Mouse (Mus musculus) T-helper 1 cell (primary cell): Measurements from ENCODE around the gene Dnm3.

Source experiments
- in situ Hi-C: fragments of 300-600 bp; cut with MboI, MseI; formaldehyde crosslinking; loops from one replicate; pipeline ENCODE4 v1.15.1; 2025; ENCODE audit warnings: high pct_unique_total_duplicates

Dnm3 gene

DNA sequence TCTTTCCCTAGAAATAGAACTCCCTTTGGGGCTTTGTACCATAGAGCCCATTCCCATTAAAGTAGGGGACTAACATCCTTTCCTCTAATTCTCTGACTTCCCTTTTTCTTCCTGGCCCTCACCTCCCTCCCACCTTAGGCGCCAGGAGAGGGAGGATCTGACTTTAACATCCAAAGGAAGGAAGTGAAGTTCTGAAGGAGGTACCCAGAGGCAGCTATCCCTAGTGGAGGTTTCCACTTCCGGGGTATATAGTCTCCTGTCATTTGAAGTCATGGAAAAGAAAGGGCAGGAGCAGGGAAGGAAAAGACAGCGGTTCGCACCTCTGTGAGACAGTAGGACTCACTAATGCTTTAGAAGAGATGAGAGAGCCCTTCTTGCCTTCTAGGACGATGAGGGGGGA lies 478.5 kb downstream of the Dnm3 start:
- in situ Hi-C loops: no loop called here

DNA sequence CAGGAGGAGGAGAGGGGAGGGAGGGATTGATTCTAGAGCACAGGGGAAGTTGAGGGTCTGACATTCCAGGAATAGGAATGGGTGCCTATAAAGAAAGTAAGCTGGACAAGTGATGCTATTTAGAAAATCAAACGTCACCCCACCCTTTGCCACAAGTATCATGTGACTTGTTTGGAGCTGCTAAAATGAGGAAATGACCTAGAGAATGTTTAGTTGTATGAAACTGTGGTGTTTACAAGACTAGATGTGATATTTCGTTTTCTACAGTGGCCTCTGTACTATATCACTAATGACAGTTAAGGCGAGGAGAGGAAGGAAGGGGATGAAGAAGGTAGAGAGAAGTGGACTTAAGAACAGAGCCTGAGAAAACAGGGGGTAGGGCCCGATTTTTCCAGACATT lies 479.1 kb downstream of the Dnm3 start:
- in situ Hi-C loops: no loop called here

DNA sequence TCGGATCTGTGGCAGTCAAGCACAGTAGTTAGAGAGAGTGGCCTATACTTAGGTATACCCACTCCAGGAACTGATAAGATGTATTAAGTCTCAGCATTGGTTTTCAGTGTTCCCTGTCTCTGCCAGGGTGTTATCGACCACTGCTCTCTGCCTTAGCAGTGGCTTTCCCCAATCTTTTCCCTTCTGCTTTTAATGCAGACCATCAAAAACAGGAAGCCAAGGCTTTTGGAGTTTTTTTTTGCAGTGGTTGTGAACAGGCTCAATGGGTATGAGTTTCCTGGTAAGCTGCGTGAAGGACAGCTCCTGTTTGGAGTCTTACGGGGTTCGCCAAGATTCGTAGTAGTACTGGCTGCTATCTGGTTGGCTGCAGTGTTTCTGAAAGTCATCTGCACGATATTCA lies 485.4 kb downstream of the Dnm3 start:
- in situ Hi-C loops: no loop called here

DNA sequence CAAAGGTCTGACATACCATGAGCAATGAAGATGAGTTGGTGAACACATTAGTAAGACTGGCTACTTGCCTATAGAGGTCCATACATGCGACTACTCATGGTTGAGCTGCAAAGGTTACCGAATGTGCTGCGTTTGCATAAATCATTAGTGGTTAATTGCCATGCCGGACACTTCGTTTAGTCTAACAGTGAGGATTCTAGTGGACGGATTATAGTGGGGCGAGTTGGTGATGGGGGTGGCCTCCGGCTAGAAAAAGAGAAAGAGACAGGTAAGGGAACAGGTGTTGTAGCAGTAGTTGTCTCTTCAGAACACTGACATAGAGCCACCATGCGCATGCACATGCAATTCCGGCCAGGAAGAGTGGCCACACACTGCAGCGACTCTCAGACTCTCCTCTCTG lies 486.0 kb downstream of the Dnm3 start:
- in situ Hi-C loops: no loop called here

DNA sequence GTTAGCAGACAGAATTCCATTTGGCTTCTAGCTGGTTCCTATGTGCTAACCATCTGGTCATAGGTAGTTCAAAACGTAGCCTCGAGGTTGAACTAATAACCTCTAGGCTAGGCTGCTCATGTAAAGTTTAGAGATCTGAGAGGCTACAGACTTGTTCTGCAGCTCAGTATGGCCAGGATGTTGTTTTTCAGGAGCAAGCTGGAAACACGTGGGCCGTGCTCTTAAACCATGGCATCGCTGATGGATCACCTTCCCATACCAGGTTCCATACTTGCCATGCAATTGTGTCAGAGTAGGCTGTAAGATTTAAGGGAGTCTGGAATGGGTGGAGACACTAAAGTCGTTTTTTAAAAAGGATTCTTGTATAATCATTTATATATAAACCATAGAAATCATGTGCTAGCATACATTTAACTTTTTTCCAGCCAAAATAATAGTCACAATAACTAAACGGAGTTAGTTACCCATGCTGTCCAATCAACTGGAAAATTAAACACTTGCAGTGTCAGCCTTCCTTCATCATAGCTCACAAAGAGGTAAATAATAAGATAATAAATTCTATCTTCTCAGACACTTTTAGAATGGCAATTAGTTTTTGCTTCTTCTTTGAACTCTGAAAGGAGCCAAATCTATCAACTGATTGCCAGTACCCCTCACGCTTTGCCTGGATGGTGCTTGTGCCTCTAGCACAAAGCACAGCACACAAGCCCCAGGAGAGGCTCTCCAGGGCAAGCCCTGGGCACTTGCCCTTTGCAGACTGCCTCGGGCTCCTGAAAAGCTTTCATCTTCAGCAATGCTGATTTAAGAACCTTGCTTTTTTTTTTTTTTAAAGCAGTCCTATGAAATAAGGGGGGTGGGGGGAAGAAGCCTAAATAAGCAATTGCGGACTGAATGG lies 486.9 kb downstream of the Dnm3 start:
- in situ Hi-C loops: no loop called here

DNA sequence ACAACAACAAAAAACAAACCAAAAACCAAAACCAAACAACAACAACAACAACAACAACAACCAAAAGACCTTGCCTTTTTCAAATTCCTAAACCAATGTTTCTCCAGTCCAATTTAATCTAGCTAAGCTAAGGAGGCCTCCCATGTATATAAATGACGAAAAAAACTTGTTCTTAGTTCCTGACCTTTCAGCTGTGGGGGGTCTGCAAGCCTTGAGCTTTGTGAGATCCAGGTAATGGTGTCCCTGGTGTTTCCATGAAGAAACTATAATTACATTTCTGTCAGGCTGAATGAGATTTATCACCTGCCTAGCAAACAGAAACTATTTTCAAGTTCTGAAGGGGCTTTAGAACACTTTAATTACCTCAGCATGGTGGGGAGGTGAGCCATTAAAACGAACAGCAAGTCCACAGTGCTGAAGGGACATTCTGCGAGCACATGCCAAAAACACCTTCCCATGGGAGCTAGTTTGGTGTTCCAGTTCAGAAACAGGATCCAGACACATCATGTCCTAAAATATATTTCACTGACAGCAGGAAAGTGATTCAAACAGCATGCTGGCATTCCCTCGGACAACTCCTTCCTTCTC lies 493.8 kb downstream of the Dnm3 start:
- in situ Hi-C loops: no loop called here

DNA sequence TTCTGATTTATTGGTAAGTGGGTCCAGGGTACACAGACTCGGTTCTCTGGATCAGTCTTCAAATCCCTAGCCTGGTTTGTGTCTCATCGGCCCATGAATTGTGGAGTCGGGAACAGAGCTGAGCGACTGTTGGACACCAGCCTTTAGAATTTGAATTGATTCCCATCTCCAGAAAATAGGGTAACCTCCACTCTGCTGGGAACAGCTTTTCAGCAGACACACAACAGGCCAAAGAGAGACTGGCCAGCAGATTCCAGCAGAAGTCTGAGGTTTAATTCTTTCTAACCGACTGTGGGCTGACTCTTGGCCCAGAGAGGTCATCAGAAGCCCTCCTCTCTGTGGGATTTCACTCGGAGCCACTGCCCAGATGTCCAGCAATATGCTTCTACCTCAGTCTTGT lies 494.4 kb downstream of the Dnm3 start:
- in situ Hi-C loops: no loop called here

DNA sequence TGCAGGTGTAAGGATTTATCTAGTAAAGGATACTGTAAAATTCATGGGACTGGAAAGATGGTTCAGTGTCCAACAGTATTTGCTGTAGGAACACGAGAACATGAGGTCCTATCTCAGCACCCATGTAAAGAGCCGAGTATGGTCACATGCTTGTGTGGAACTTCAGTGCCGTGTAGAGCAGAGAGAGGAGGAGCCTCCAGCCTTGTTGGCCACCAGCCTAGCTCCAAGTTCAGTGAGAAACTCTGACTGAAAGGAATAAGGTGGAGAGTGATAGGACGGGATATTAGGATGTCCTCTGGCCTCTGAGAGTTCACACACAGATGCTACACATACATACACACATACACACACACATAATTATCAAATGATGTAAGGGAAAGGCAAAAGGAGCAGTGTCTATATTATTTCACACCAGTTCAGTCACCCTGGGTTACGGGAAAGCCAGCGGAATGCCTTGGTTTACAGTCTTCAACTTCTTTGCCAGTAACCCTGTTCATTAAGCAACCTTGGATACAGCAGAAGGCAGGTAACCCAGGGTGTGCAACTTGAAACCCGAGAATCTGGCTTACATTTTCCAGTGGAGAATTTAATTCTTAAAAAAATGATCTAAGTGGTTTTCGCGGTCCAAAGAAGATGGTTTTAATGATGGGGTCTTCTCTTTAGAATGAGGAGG lies 497.1 kb downstream of the Dnm3 start:
- in situ Hi-C loops: no loop called here

DNA sequence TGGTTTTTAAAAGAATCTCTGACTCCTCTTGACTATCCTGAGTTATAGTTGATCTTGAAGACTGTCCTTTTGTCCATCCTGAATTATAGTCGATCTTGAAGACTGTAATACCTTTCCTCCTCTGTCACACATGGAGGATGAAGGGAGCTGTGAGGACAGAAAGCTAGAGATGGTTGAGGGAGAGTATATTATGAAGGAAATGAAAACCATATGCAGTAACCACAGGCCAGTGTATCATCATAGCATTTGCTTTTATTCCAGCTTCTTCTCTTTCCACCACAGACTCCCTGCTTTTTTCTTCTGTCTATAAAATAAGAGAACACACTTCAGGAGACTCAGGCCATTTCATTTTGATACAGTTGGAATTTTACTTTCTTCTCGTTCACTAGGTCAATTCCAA lies 497.8 kb downstream of the Dnm3 start:
- in situ Hi-C loops: no loop called here

DNA sequence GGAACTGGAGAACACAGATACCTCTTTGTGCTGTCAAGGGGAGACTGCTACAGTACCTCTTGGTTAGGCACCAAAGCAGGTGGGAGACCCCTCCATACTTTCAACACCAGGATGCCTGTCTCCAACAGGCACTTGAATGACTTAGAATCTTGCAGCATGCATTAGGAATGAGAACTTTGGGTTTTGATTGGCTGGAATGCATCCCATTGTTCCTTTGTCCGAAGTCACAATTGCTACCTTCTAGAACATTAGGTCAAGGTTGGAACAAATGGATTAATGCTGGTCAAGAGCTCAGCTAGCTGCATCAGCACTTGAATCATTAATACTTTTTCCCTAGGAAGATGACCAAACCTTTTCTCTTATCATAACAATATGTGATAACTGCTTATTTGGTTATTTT lies 498.3 kb downstream of the Dnm3 start, which contains the start of gene 4930558K02Rik:
4930558K02Rik (minus strand) TSS at position 101 of the 400 bp plus-strand sequence.
- in situ Hi-C loops: loop anchor here (10.0 kb wide), 1 partner anchor 585 kb away; the partner anchor contains the start of gene Tnfsf4

DNA sequence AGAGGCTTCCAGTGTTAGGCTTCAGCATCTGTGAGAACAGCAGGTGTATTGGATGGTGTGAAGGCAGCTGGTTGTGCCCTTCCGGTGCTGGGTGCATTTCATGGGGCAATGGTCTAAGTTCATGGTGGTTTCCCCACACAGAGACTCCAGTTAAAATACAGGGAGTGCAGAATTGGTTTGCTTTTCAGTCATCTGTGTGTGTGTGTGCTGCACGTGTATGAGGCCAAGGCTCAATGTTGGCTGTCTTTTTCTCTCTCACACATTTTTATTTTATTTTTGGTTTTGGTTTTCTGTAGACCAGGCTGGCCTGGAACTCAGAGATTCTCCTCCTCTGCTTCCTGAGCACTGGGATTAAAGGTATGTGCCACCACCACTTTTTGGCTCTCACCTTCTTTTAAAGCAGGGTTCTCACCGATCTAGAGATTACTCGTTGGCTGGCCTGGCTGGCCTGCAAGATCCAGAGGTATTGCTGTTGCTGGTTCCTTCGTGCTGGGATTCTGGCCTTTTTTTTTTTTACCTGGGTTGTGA lies 499.6 kb downstream of the Dnm3 start:
- in situ Hi-C loops: loop anchor here (10.0 kb wide), 1 partner anchor 583 kb away; the partner anchor contains the start of gene Tnfsf4

DNA sequence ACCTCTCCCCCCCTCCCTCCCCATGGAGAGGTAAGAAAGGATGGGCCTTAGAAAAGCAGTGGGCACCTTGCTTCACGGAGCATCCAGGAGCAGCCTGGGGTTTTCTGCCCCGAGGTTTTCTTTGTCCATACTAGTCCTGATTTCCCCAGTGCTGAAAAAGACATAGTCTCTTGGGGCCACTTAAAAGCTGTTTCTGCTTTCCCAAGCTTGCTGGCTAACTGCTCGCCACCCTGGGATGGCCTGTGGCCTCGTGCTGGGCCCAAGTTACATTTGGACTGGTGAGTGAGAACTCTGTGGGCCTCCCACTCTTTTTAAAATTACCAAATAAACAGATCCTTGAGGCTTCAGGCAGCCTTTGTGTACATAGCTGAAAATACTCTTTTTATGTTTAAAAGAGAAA lies 500.5 kb downstream of the Dnm3 start:
- in situ Hi-C loops: loop anchor here (10.0 kb wide), 1 partner anchor 583 kb away; the partner anchor contains the start of gene Tnfsf4

DNA sequence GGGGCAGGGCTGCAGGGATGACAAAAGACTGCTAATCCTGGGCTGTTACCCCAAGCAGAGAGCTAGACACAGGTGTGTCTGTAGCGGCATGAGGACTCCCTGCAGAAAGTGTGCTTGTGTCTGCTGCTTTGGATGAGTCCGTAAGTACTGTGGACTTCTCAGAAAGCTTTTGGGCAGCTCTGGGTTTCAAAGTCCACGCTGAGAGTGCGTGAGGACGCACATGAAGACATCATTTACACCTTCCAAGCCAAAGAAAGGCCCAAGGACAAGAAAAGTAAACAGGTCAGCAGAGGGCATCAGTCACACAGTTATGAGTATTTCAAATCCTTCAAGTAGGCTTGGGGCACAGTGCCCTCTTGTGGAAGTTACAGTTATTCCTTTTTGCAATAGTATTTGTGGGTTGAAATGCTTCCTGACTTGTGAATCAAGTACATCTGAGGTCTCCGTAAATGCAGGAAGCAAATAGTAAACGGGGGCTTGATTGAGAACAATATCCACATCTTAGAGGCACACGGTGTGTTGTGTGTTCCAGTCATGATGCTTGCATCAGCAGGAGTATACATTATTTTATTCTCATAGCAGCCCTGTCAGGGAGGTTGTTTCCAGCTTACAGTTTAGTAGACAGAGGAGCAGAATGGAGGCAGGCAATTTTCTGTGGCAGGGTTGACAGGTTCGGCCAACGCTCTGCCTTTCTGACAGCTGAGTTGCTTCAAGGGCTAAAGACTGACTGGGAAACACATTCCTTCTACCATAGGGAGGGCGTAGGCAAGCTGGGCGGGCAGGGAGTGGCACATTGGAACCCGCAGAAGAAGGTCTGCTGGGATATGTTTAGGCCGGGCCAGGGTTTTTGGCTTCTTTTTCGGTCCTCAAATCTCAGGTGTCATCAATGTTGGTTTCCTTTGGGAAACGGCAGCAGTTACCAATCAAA lies 501.3 kb downstream of the Dnm3 start:
- in situ Hi-C loops: loop anchor here (10.0 kb wide), 1 partner anchor 582 kb away; the partner anchor contains the start of gene Tnfsf4

DNA sequence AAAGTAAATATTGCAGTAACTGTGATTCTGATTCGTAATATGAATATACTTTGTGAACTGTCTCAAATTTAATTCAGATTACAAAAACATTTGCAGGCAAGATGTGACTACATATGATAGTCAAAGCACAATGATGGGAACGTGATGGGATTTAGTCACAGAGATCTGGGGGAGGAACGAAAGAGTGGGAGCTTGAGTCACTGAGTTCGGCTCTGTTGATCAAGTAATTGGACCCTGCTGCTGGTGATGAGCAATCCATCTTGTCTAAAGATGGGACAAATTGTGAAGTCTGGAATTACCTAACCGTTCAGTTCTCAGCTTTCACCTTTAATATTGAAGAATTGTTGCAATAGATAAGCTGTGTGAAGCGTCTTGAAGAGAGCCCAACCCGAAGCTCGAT lies 505.6 kb downstream of the Dnm3 start:
- in situ Hi-C loops: loop anchor here (5.0 to 10.0 kb wide), 2 partner anchors 225 to 577 kb away; partner anchors contain the start of gene Tnfsf4

DNA sequence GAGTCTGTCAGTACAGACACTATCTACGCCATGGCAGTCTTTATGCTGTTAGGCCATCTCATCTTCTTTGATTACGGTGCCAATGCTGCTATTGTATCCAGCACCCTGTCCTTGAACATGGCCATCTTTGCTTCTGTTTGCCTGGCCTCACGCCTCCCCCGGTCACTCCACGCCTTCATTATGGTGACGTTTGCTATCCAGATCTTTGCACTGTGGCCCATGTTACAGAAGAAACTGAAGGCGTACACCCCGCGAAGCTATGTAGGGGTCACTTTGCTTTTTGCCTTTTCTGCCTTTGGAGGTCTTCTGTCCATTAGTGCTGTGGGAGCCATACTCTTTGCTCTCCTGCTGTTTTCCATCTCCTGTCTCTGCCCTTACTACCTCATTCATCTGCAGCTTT lies 507.0 kb downstream of the Dnm3 start:
- in situ Hi-C loops: loop anchor here (5.0 to 10.0 kb wide), 2 partner anchors 224 to 576 kb away; partner anchors contain the start of gene Tnfsf4

DNA sequence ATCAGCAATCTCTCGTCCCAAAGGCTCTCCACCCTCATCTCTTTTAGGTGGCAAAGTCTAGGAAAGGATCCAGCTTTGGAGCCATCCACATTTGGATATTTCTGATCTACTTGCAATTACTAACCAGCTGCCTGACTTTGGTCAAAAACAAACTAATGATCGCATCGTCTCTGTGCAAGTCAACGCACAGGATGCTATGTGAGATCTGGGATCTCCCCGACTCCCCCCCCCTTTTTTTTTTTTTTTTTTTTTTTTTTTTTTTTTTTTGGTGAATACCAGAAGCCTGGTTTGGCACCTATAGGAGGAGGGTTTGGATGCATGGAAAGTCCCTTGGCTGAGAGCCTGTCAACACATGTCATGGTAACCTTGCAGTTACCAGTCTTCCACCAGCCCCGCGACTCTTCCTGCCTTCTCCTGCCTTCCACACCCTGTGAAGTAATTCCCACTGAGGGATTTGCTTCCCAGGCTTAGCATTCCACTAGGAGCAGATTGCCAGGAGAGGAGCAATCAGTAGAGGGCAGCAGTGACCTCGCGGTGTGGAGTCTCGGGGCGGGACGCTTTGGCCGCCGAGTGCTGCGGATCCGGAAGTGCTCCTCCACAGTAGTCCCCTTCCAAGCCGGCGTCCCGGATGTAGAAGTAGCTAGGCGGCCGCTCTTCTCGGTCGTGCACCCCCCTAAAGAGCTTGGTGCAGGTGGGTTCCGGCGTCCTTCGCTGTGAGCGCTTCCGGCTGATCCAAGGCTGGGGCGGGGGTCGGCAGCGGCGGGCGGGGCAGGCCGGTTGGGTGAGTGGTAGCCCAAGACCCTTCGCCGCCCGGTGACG lies 509.0 kb downstream of the Dnm3 start, which contains the start of gene Pigc:
Pigc (plus strand) TSS at position 598 of the 819 bp plus-strand sequence.
- in situ Hi-C loops: no loop called here

DNA sequence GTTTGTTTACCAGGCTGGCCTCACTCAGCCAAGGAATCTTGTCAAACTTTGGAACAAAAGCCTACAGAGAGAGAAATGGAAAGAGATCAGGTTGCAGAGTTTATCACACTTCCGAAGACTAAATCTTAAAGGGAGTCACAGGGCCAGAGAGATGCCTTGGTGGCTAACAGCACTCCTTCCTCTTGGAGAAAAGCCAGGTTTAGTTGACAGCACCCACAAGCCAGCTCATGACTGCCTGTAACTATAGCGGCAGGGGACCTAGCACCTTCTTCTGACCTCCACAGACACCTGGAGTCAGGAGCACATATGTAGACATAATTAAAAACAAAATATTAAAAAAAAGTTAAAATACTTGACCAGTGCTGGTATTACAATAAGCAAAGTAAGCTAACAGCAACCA lies 509.9 kb downstream of the Dnm3 start:
- in situ Hi-C loops: no loop called here

DNA sequence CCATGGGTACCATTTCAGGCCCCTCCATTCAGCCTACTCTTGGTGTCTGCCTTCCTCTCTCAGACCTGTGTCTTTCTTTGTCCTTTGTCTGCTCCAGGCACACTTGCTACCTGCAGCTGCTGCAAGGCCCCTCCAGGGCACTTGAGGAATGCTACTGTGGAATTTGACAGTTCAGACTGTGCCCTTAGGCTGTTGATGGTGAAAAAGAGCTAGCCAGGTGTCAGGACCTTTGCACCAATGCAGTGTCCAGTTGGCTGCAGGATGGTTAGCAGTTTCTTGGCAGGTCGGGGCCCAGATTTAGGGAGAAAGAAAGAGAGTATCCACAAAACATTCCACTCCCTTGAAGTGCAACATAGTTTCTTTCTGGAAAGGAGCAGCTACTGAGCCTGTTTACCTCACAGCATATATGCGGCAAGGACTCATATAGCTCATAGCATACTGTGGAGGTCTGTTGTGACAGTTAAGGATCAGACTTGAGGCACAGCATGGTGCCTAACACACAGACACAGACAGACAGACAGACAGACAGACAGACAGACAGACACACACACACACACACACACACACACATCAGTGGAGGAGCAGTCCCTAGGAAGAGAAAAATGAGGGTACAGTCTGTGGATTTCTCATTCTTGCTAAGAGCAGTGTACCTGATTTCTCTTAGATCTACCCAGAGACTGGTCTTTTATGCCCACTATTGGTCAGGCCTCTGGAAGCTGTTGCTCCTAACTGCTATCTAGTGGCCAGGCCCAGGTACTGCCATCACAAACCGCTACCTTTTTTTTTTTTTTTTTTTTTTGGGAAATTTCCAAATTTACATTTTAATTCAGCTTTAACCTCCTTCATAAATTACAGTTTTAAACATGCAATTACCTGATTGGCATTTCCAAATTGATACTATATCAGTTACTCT lies 515.1 kb downstream of the Dnm3 start:
- in situ Hi-C loops: no loop called here
